Mouse (Mus musculus) kidney, embryonic 16.5 days (tissue): ENCODE results near the gene Hoxb6. TPM values are rescaled to one million over a fixed set of nuclear protein-coding genes. Genes with fewer than 3 reads are reported as not detected.

Source experiments
- ATAC-seq: fragments of 200-750 bp; cut with Nextera tagmentation; 2 replicates; pipeline ENCODE4 v1.8.0; 2017; ENCODE audit warnings: moderate TSS enrichment; ENCODE audit not compliant: low FRiP score, low TSS enrichment
- H3K27ac ChIP-seq: fragments of 300-500 bp; sonication (generic); 2 replicates; pipeline ENCODE4 v1.5.1; 2014; ENCODE audit warnings: low read length
- H3K27me3 ChIP-seq: fragments of 300-500 bp; sonication (generic); 2 replicates; pipeline ENCODE4 v1.6.1; 2014; ENCODE audit warnings: low read length, control low read depth, mixed read lengths; ENCODE audit not compliant: insufficient read depth
- H3K36me3 ChIP-seq: fragments of 300-500 bp; sonication (generic); 2 replicates; pipeline ENCODE4 v1.6.1; 2014; ENCODE audit warnings: low read length, control low read depth, mixed read lengths; ENCODE audit not compliant: insufficient read depth
- H3K4me1 ChIP-seq: fragments of 300-500 bp; sonication (generic); 2 replicates; pipeline ENCODE4 v1.6.1; 2014; ENCODE audit warnings: low read length, control low read depth, mixed read lengths; ENCODE audit not compliant: insufficient read depth
- H3K4me2 ChIP-seq: fragments of 300-500 bp; sonication (generic); replicated peaks from 2 replicates; pipeline ENCODE4 v1.6.1; 2014; ENCODE audit warnings: low read depth, low read length
- H3K4me3 ChIP-seq: fragments of 300-500 bp; sonication (generic); 2 replicates; pipeline ENCODE4 v1.5.1; 2014; ENCODE audit warnings: mild to moderate bottlenecking, low read length
- H3K9ac ChIP-seq: fragments of 300-500 bp; sonication (generic); replicated peaks from 2 replicates; pipeline ENCODE4 v1.6.1; 2014; ENCODE audit warnings: low read length
- H3K9me3 ChIP-seq: fragments of 300-500 bp; sonication (generic); 2 replicates; pipeline ENCODE4 v1.6.1; 2016; ENCODE audit warnings: low read length, control low read depth
- WGBS: fragments of 180-500 bp; shearing (Covaris S2); extraction: QIAGEN DNeasy Blood & Tissue Kit; methylation state at CpG from one replicate; pipeline ENCODE4 v1.1.7; 2014; 5-methylcytosine and 5-hydroxymethylcytosine counted together
- polyA plus RNA-seq: library from polyadenylated mRNA; unstranded; fragments of >200 nt; fragmentation: Nextera tagmentation; extraction: Ambion mirVana; gene quantifications from 2 replicates; pipeline ENCODE4 v1.2.1, GENCODE M21; 2015

Gene Hoxb6
- polyA plus RNA-seq, 1 experiment from 2014 or later: 50.3 TPM

- peak overlapping the region; percentile 99 for H3K27ac ChIP-seq
- H3K27me3 ChIP-seq: no peaks in the 10 kb centered on the region
- peak overlapping the region; percentile 71 for H3K4me3 ChIP-seq
- ATAC-seq: no peak
- H3K9me3 ChIP-seq: no peaks in the 10 kb centered on the region
- WGBS: 19% methylated on average over 5 of the region's 5 CpGs
- peaks cover 74% of the 10 kb centered on the region for H3K4me1 ChIP-seq
- H3K36me3 ChIP-seq: no peaks in the 10 kb centered on the region; the same call in 1 of the 2 replicates
- H3K9ac ChIP-seq: peak overlapping the region; percentile 90
- H3K4me2 ChIP-seq: peak overlapping the region; percentile 90
These were observed 29.6 kb downstream of the Hoxb6 start for GRCm38 (mm10) chr11:96321846-96322245.

- WGBS: 20% methylated on average over 6 of the region's 6 CpGs
These were observed 30.5 kb downstream of the Hoxb6 start for GRCm38 (mm10) chr11:96322738-96323137.

GRCm38 (mm10) chr11:96323154-96323553 is 30.9 kb downstream of the Hoxb6 start, which contains the start of gene Hoxb3:
TSS of gene Hoxb3 (plus strand) at chr11:96323326.
- WGBS: 26% methylated on average over 10 of the region's 10 CpGs
- Histone ChIP-seq H3K27ac (peak within 1 kb of the TSS; percentile 99), H3K4me2 (peak within 1 kb of the TSS; percentile 90), H3K36me3 (no peaks in the 10 kb centered on the region; the same call in 1 of the 2 replicates), H3K9me3 (no peaks in the 10 kb centered on the region), H3K27me3 (no peaks in the 10 kb centered on the region), H3K4me1 (peaks cover 75% of the 10 kb centered on the region), H3K4me3 (peak within 1 kb of the TSS; percentile 71), H3K9ac (peak within 1 kb of the TSS; percentile 90)
- no peak for ATAC-seq

More at GRCm38 (mm10) chr11:96322738-96323137, 30.5 kb downstream of the Hoxb6 start:
- no peak for ATAC-seq
- Histone ChIP-seq H3K36me3 (no peaks in the 10 kb centered on the region; the same call in 1 of the 2 replicates), H3K27ac (peak overlapping the region; percentile 99), H3K27me3 (no peaks in the 10 kb centered on the region), H3K4me1 (peaks cover 74% of the 10 kb centered on the region), H3K4me2 (peak overlapping the region; percentile 90), H3K4me3 (peak overlapping the region; percentile 71), H3K9ac (peak overlapping the region; percentile 90), H3K9me3 (no peaks in the 10 kb centered on the region)

- H3K9me3 ChIP-seq: no peaks in the 10 kb centered on the region
- peaks cover 85% of the 10 kb centered on the region for H3K4me1 ChIP-seq
- peak overlapping the region; percentile 90 for H3K4me2 ChIP-seq
- WGBS: 8% methylated on average over 5 of the region's 5 CpGs
- no peaks in the 10 kb centered on the region for H3K27me3 ChIP-seq
- peak overlapping the region; percentile 90 for H3K9ac ChIP-seq
- H3K36me3 ChIP-seq: no peaks in the 10 kb centered on the region; the same call in 1 of the 2 replicates
- peak overlapping the region; percentile 99 for H3K27ac ChIP-seq
- ATAC-seq: no peak
- H3K4me3 ChIP-seq: peak overlapping the region; percentile 71
These were observed 31.8 kb downstream of the Hoxb6 start for GRCm38 (mm10) chr11:96324125-96324524.

GRCm38 (mm10) chr11:96324965-96325364 is 32.7 kb downstream of the Hoxb6 start:
- Histone ChIP-seq H3K36me3 (no peaks in the 10 kb centered on the region; the same call in 1 of the 2 replicates), H3K4me3 (peak overlapping the region; percentile 71), H3K4me1 (peaks cover 92% of the 10 kb centered on the region), H3K27ac (peak overlapping the region; percentile 99), H3K9me3 (no peaks in the 10 kb centered on the region), H3K4me2 (peak overlapping the region; percentile 90), H3K9ac (peak overlapping the region; percentile 90), H3K27me3 (no peaks in the 10 kb centered on the region)
- ATAC-seq: no peak
- 16% methylated on average over 8 of the region's 8 CpGs for WGBS

- WGBS: 10% methylated on average over 22 of the region's 22 CpGs
- H3K9ac ChIP-seq: peak overlapping the region; percentile 90
- H3K4me3 ChIP-seq: peak overlapping the region; percentile 71
- peak overlapping the region; percentile 99 for H3K27ac ChIP-seq
- no peaks in the 10 kb centered on the region for H3K27me3 ChIP-seq
- H3K36me3 ChIP-seq: no peaks in the 10 kb centered on the region; the same call in 1 of the 2 replicates
- H3K9me3 ChIP-seq: no peaks in the 10 kb centered on the region
- peak overlapping the region; percentile 90 for H3K4me2 ChIP-seq
- 0 out of 2 replicates have a peak, but pooled peaks have one; percentile 32 for ATAC-seq
- peaks cover 97% of the 10 kb centered on the region for H3K4me1 ChIP-seq
These were observed 33.5 kb downstream of the Hoxb6 start for GRCm38 (mm10) chr11:96325747-96326212.

- H3K4me3 ChIP-seq: peak overlapping the region; percentile 71
- H3K36me3 ChIP-seq: no peaks in the 10 kb centered on the region; the same call in 1 of the 2 replicates
- H3K9me3 ChIP-seq: no peaks in the 10 kb centered on the region
- H3K4me1 ChIP-seq: peaks cover 99% of the 10 kb centered on the region
- no peak for ATAC-seq
- H3K27ac ChIP-seq: peak overlapping the region; percentile 99
- 21% methylated on average over 12 of the region's 12 CpGs for WGBS
- no peaks in the 10 kb centered on the region for H3K27me3 ChIP-seq
- H3K9ac ChIP-seq: peak overlapping the region; percentile 90
- peak overlapping the region; percentile 90 for H3K4me2 ChIP-seq
These were observed 34.4 kb downstream of the Hoxb6 start for GRCm38 (mm10) chr11:96326705-96327104.

GRCm38 (mm10) chr11:96327122-96327521 is 34.8 kb downstream of the Hoxb6 start:
- Histone ChIP-seq H3K27ac (peak overlapping the region; percentile 99), H3K36me3 (no peaks in the 10 kb centered on the region; the same call in 1 of the 2 replicates), H3K4me2 (peak overlapping the region; percentile 90), H3K4me3 (peak overlapping the region; percentile 71), H3K9ac (peak overlapping the region; percentile 90), H3K27me3 (no peaks in the 10 kb centered on the region), H3K4me1 (peaks cover 99% of the 10 kb centered on the region), H3K9me3 (no peaks in the 10 kb centered on the region)
- ATAC-seq: no peak
- WGBS: 32% methylated on average over 7 of the region's 7 CpGs

- H3K4me3 ChIP-seq: peak overlapping the region; percentile 71
- H3K27ac ChIP-seq: peak overlapping the region; percentile 99
- peak overlapping the region; percentile 90 for H3K4me2 ChIP-seq
- no peaks in the 10 kb centered on the region; the same call in 1 of the 2 replicates for H3K36me3 ChIP-seq
- no peaks in the 10 kb centered on the region for H3K9me3 ChIP-seq
- H3K4me1 ChIP-seq: peaks cover 99% of the 10 kb centered on the region
- WGBS: 28% methylated on average over 5 of the region's 5 CpGs
- ATAC-seq: no peak
- no peaks in the 10 kb centered on the region for H3K27me3 ChIP-seq
- H3K9ac ChIP-seq: peak overlapping the region; percentile 90
These were observed 35.5 kb downstream of the Hoxb6 start for GRCm38 (mm10) chr11:96327750-96328149.

- peak overlapping the region; percentile 71 for H3K4me3 ChIP-seq
- no peaks in the 10 kb centered on the region for H3K9me3 ChIP-seq
- peak overlapping the region; percentile 90 for H3K4me2 ChIP-seq
- no peaks in the 10 kb centered on the region; the same call in 1 of the 2 replicates for H3K36me3 ChIP-seq
- H3K9ac ChIP-seq: peak overlapping the region; percentile 60
- H3K4me1 ChIP-seq: peaks cover 99% of the 10 kb centered on the region
- H3K27me3 ChIP-seq: no peaks in the 10 kb centered on the region
- 11% methylated on average over 8 of the region's 8 CpGs for WGBS
- H3K27ac ChIP-seq: peak overlapping the region; percentile 99
- no peak for ATAC-seq
These were observed 36.3 kb downstream of the Hoxb6 start for GRCm38 (mm10) chr11:96328605-96329004.
